Mouse (Mus musculus): ENCODE results near the gene Pus3. TPM values are rescaled to one million over a fixed set of nuclear protein-coding genes. Genes with fewer than 3 reads are reported as not detected.

The Pus3 gene
- polyA plus RNA-seq (2014; fragmentation: Nextera tagmentation; extraction: Ambion mirVana) = 19.6 and 20.9 TPM in 2 replicates

- Histone ChIP-seq H3K9me3 (ENCODE audit: control insufficient read depth, low read length) (no peaks in the 10 kb centered on the region), H3K9ac (ENCODE audit: low read length) (peak within 1 kb of the TSS; percentile 70), H3K36me3 (ENCODE audit: control insufficient read depth, insufficient read depth, low read length) (no peaks in the 10 kb centered on the region), H3K4me2 (ENCODE audit: low read depth) (peak within 1 kb of the TSS; percentile 90), H3K4me1 (ENCODE audit: control insufficient read depth, insufficient read depth, low read length) (no peaks in the 10 kb centered on the region), H3K27me3 (ENCODE audit: control insufficient read depth, insufficient read depth, low read length) (no peaks in the 10 kb centered on the region), H3K27ac (ENCODE audit: low read depth, low read length) (peak within 1 kb of the TSS; percentile 14; the same call in 1 of the 2 replicates), H3K4me3 (ENCODE audit: low read depth, low read length) (peak within 1 kb of the TSS; percentile 73)
- DNase-seq (ENCODE audit: low spot score) (peak; percentile 87), ATAC-seq (ENCODE audit: insufficient read depth, low FRiP score, low TSS enrichment) (peak; percentile 82)
- 1% methylated on average over 57 of the region's 59 CpGs for WGBS
These were observed at the start of gene Pus3, which contains the start of gene Ddx25 for GRCm38 (mm10) chr9:35558257-35559008. Gene Pus3, plus strand, starts transcription at chr9:35558595. Gene Ddx25, minus strand, starts transcription at chr9:35558528.

- Histone ChIP-seq H3K9ac (ENCODE audit: low read length) (no peak overlapping the region), H3K27ac (ENCODE audit: low read depth, low read length) (no peak overlapping the region), H3K4me1 (ENCODE audit: control insufficient read depth, insufficient read depth, low read length) (no peaks in the 10 kb centered on the region), H3K27me3 (ENCODE audit: control insufficient read depth, insufficient read depth, low read length) (no peaks in the 10 kb centered on the region), H3K9me3 (ENCODE audit: control insufficient read depth, low read length) (no peaks in the 10 kb centered on the region), H3K4me2 (ENCODE audit: low read depth) (no peak overlapping the region), H3K36me3 (ENCODE audit: control insufficient read depth, insufficient read depth, low read length) (no peaks in the 10 kb centered on the region), H3K4me3 (ENCODE audit: low read depth, low read length) (no peak overlapping the region)
- DNase-seq (ENCODE audit: low spot score) (no peak), ATAC-seq (ENCODE audit: insufficient read depth, low FRiP score, low TSS enrichment) (no peak)
- 77% methylated on average over 4 of the region's 4 CpGs for WGBS
These were observed 44.5 kb upstream of the Pus3 start for GRCm38 (mm10) chr9:35513900-35514299.

- Histone ChIP-seq H3K4me2 (ENCODE audit: low read depth) (no peak overlapping the region), H3K27ac (ENCODE audit: low read depth, low read length) (no peak overlapping the region), H3K4me1 (ENCODE audit: control insufficient read depth, insufficient read depth, low read length) (no peaks in the 10 kb centered on the region), H3K4me3 (ENCODE audit: low read depth, low read length) (no peak overlapping the region), H3K36me3 (ENCODE audit: control insufficient read depth, insufficient read depth, low read length) (no peaks in the 10 kb centered on the region), H3K9ac (ENCODE audit: low read length) (no peak overlapping the region), H3K27me3 (ENCODE audit: control insufficient read depth, insufficient read depth, low read length) (no peaks in the 10 kb centered on the region), H3K9me3 (ENCODE audit: control insufficient read depth, low read length) (no peaks in the 10 kb centered on the region)
- WGBS = 82% methylated on average over 5 of the region's 5 CpGs
- ATAC-seq (ENCODE audit: insufficient read depth, low FRiP score, low TSS enrichment) (no peak), DNase-seq (ENCODE audit: low spot score) (no peak)
These were observed 42.2 kb upstream of the Pus3 start for GRCm38 (mm10) chr9:35516182-35516581.

GRCm38 (mm10) chr9:35516711-35517110 lies 41.7 kb upstream of the Pus3 start:
- no peak for DNase-seq (ENCODE audit: low spot score)
- WGBS = 94% methylated on average over 16 of the region's 16 CpGs

GRCm38 (mm10) chr9:35518169-35518568 lies 40.2 kb upstream of the Pus3 start, which contains the start of gene Gm1113:
Gene Gm1113, minus strand, starts transcription at chr9:35518269.
- no peak within 1 kb of the TSS for H3K4me3 ChIP-seq (ENCODE audit: low read depth, low read length)
- DNase-seq (ENCODE audit: low spot score) (no peak), ATAC-seq (ENCODE audit: insufficient read depth, low FRiP score, low TSS enrichment) (no peak)
- H3K36me3 ChIP-seq (ENCODE audit: control insufficient read depth, insufficient read depth, low read length) = no peaks in the 10 kb centered on the region
- H3K27me3 ChIP-seq (ENCODE audit: control insufficient read depth, insufficient read depth, low read length) = no peaks in the 10 kb centered on the region
- H3K9me3 ChIP-seq (ENCODE audit: control insufficient read depth, low read length) = no peaks in the 10 kb centered on the region
- H3K4me2 ChIP-seq (ENCODE audit: low read depth) = no peak within 1 kb of the TSS
- H3K4me1 ChIP-seq (ENCODE audit: control insufficient read depth, insufficient read depth, low read length) = no peaks in the 10 kb centered on the region
- no peak within 1 kb of the TSS for H3K9ac ChIP-seq (ENCODE audit: low read length)
- H3K27ac ChIP-seq (ENCODE audit: low read depth, low read length) = no peak within 1 kb of the TSS
- WGBS = 77% methylated on average over 3 of the region's 3 CpGs

More at GRCm38 (mm10) chr9:35516711-35517110, 41.7 kb upstream of the Pus3 start:
- Histone ChIP-seq H3K4me2 (ENCODE audit: low read depth) (no peak overlapping the region), H3K9ac (ENCODE audit: low read length) (no peak overlapping the region), H3K27ac (ENCODE audit: low read depth, low read length) (no peak overlapping the region), H3K4me3 (ENCODE audit: low read depth, low read length) (no peak overlapping the region), H3K9me3 (ENCODE audit: control insufficient read depth, low read length) (no peaks in the 10 kb centered on the region), H3K4me1 (ENCODE audit: control insufficient read depth, insufficient read depth, low read length) (no peaks in the 10 kb centered on the region), H3K27me3 (ENCODE audit: control insufficient read depth, insufficient read depth, low read length) (no peaks in the 10 kb centered on the region), H3K36me3 (ENCODE audit: control insufficient read depth, insufficient read depth, low read length) (no peaks in the 10 kb centered on the region)
- ATAC-seq (ENCODE audit: insufficient read depth, low FRiP score, low TSS enrichment) = no peak

- Histone ChIP-seq H3K36me3 (ENCODE audit: control insufficient read depth, insufficient read depth, low read length) (no peaks in the 10 kb centered on the region), H3K27me3 (ENCODE audit: control insufficient read depth, insufficient read depth, low read length) (no peaks in the 10 kb centered on the region), H3K4me3 (ENCODE audit: low read depth, low read length) (no peak overlapping the region), H3K27ac (ENCODE audit: low read depth, low read length) (no peak overlapping the region), H3K9ac (ENCODE audit: low read length) (no peak overlapping the region), H3K4me1 (ENCODE audit: control insufficient read depth, insufficient read depth, low read length) (peaks cover 8% of the 10 kb centered on the region; the same call in 1 of the 2 replicates), H3K9me3 (ENCODE audit: control insufficient read depth, low read length) (no peaks in the 10 kb centered on the region), H3K4me2 (ENCODE audit: low read depth) (no peak overlapping the region)
- no peak for ATAC-seq (ENCODE audit: insufficient read depth, low FRiP score, low TSS enrichment)
- no peak for DNase-seq (ENCODE audit: low spot score)
- WGBS = 73% methylated on average over 6 of the region's 6 CpGs
These were observed 37.6 kb upstream of the Pus3 start for GRCm38 (mm10) chr9:35520631-35521348.

- no peak overlapping the region for H3K4me2 ChIP-seq (ENCODE audit: low read depth)
- no peaks in the 10 kb centered on the region for H3K9me3 ChIP-seq (ENCODE audit: control insufficient read depth, low read length)
- ATAC-seq (ENCODE audit: insufficient read depth, low FRiP score, low TSS enrichment) = no peak
- H3K9ac ChIP-seq (ENCODE audit: low read length) = no peak overlapping the region
- H3K4me3 ChIP-seq (ENCODE audit: low read depth, low read length) = no peak overlapping the region
- H3K4me1 ChIP-seq (ENCODE audit: control insufficient read depth, insufficient read depth, low read length) = peaks cover 8% of the 10 kb centered on the region; the same call in 1 of the 2 replicates
- DNase-seq (ENCODE audit: low spot score) = no peak
- H3K27ac ChIP-seq (ENCODE audit: low read depth, low read length) = no peak overlapping the region
- H3K36me3 ChIP-seq (ENCODE audit: control insufficient read depth, insufficient read depth, low read length) = no peaks in the 10 kb centered on the region
- no peaks in the 10 kb centered on the region for H3K27me3 ChIP-seq (ENCODE audit: control insufficient read depth, insufficient read depth, low read length)
- WGBS = 69% methylated on average over 2 of the region's 2 CpGs
These were observed 36.2 kb upstream of the Pus3 start for GRCm38 (mm10) chr9:35522241-35522640.

- Histone ChIP-seq H3K27me3 (ENCODE audit: control insufficient read depth, insufficient read depth, low read length) (no peaks in the 10 kb centered on the region), H3K9me3 (ENCODE audit: control insufficient read depth, low read length) (no peaks in the 10 kb centered on the region), H3K9ac (ENCODE audit: low read length) (no peak overlapping the region), H3K4me1 (ENCODE audit: control insufficient read depth, insufficient read depth, low read length) (peaks cover 8% of the 10 kb centered on the region; the same call in 1 of the 2 replicates), H3K36me3 (ENCODE audit: control insufficient read depth, insufficient read depth, low read length) (no peaks in the 10 kb centered on the region), H3K27ac (ENCODE audit: low read depth, low read length) (no peak overlapping the region), H3K4me2 (ENCODE audit: low read depth) (no peak overlapping the region), H3K4me3 (ENCODE audit: low read depth, low read length) (no peak overlapping the region)
- 80% methylated on average over 1 of the region's 1 CpGs for WGBS
- DNase-seq (ENCODE audit: low spot score) (no peak), ATAC-seq (ENCODE audit: insufficient read depth, low FRiP score, low TSS enrichment) (no peak)
These were observed 35.4 kb upstream of the Pus3 start for GRCm38 (mm10) chr9:35522821-35523515.

Measured in neural tube, embryonic 11.5 days (tissue).